In genomic region chr16:18470829-18471228, GRCm38 (mm10) we compare ENCODE assay signal across 1 mouse cellular context.
TF ChIP-seq lines count a peak whose summit lies in the region.

No protein-coding gene starts in this region.

TF ChIP-seq in CH12.LX, 34 proteins besides CTCF, POLR2A, EP300 and RAD21:
- TF ChIP-seq E2F4 (IDR thresholded peaks at IDR 0.05; ENCODE audit: insufficient replicate concordance, low read depth, low read length), result no peak
- TF ChIP-seq SMC3 (IDR thresholded peaks at IDR 0.05; ENCODE audit: low read depth, low read length), result peak; percentile 51
